Mouse (Mus musculus): ENCODE data around the gene Glt6d1. TPM values are rescaled to one million over a fixed set of nuclear protein-coding genes. Genes with fewer than 3 reads are reported as not detected.

Gene Glt6d1
- polyA plus RNA-seq, 1 experiment from 2014 or later = not detected

Other genes with a start within 250 kb of the Glt6d1 start
- 1.8 and 3.7 TPM in 2 replicates for gene Mamdc4, start 241.0 kb downstream of the Glt6d1 start, polyA plus RNA-seq (2015; fragmentation: Nextera tagmentation; extraction: Ambion mirVana)
- gene Phpt1, start 240.6 kb downstream of the Glt6d1 start, polyA plus RNA-seq (2015; fragmentation: Nextera tagmentation; extraction: Ambion mirVana) = 164 and 178 TPM in 2 replicates
- gene Ajm1, start 234.1 kb downstream of the Glt6d1 start, polyA plus RNA-seq (2015; fragmentation: Nextera tagmentation; extraction: Ambion mirVana) = 12.0 and 15.1 TPM in 2 replicates
- gene Rabl6, start 207.3 kb downstream of the Glt6d1 start, polyA plus RNA-seq (2015; fragmentation: Nextera tagmentation; extraction: Ambion mirVana) = 65.3 and 71.8 TPM in 2 replicates
- 0.13 and 0.34 TPM in 2 replicates for gene Ccdc183, start 198.2 kb downstream of the Glt6d1 start, polyA plus RNA-seq (2015; fragmentation: Nextera tagmentation; extraction: Ambion mirVana)
- 54.6 and 66.8 TPM in 2 replicates for gene Tmem141, start 193.8 kb downstream of the Glt6d1 start, polyA plus RNA-seq (2015; fragmentation: Nextera tagmentation; extraction: Ambion mirVana)
- 4.6 and 4.8 TPM in 2 replicates for gene Fcna, start 187.8 kb downstream of the Glt6d1 start, polyA plus RNA-seq (2015; fragmentation: Nextera tagmentation; extraction: Ambion mirVana)
- not detected in 2 replicates for gene Lcn8, start 162.7 kb downstream of the Glt6d1 start, polyA plus RNA-seq (2015; fragmentation: Nextera tagmentation; extraction: Ambion mirVana)
- gene Lcn5, start 157.9 kb downstream of the Glt6d1 start, polyA plus RNA-seq (2015; fragmentation: Nextera tagmentation; extraction: Ambion mirVana) = not detected in 2 replicates
- not detected in 2 replicates for gene Lcn6, start 139.1 kb downstream of the Glt6d1 start, polyA plus RNA-seq (2015; fragmentation: Nextera tagmentation; extraction: Ambion mirVana)
- not detected in 2 replicates for gene Lcn10, start 133.1 kb downstream of the Glt6d1 start, polyA plus RNA-seq (2015; fragmentation: Nextera tagmentation; extraction: Ambion mirVana)
- not detected in 2 replicates for gene Obp2a, start 115.8 kb downstream of the Glt6d1 start, polyA plus RNA-seq (2015; fragmentation: Nextera tagmentation; extraction: Ambion mirVana)
- gene Bmyc, start 109.1 kb downstream of the Glt6d1 start, polyA plus RNA-seq (2015; fragmentation: Nextera tagmentation; extraction: Ambion mirVana) = 164 and 182 TPM in 2 replicates
- not detected in 2 replicates for gene Obp2b, start 78.8 kb downstream of the Glt6d1 start, polyA plus RNA-seq (2015; fragmentation: Nextera tagmentation; extraction: Ambion mirVana)
- not detected in 2 replicates for gene Lcn3, start 50.3 kb downstream of the Glt6d1 start, polyA plus RNA-seq (2015; fragmentation: Nextera tagmentation; extraction: Ambion mirVana)
- not detected in 2 replicates for gene Lcn11, start 38.8 kb downstream of the Glt6d1 start, polyA plus RNA-seq (2015; fragmentation: Nextera tagmentation; extraction: Ambion mirVana)
- gene Gm13539, start 33.6 kb downstream of the Glt6d1 start, polyA plus RNA-seq (2015; fragmentation: Nextera tagmentation; extraction: Ambion mirVana) = not detected in 2 replicates
- not detected in 2 replicates for gene Lcn9, start 7.3 kb upstream of the Glt6d1 start, polyA plus RNA-seq (2015; fragmentation: Nextera tagmentation; extraction: Ambion mirVana)
- gene Sohlh1, start 31.4 kb upstream of the Glt6d1 start, polyA plus RNA-seq (2015; fragmentation: Nextera tagmentation; extraction: Ambion mirVana) = not detected in 2 replicates
- 21.2 and 27.4 TPM in 2 replicates for gene Kcnt1, start 47.9 kb upstream of the Glt6d1 start, polyA plus RNA-seq (2015; fragmentation: Nextera tagmentation; extraction: Ambion mirVana)
- 23.6 and 46.8 TPM in 2 replicates for gene Camsap1, start 167.4 kb upstream of the Glt6d1 start, polyA plus RNA-seq (2015; fragmentation: Nextera tagmentation; extraction: Ambion mirVana)
- 139 and 141 TPM in 2 replicates for gene Ubac1, start 205.9 kb upstream of the Glt6d1 start, polyA plus RNA-seq (2015; fragmentation: Nextera tagmentation; extraction: Ambion mirVana)

All from hindbrain, embryonic 16.5 days (tissue).